Mouse (Mus musculus): Measurements from ENCODE around the gene Igdcc4.

DNA sequence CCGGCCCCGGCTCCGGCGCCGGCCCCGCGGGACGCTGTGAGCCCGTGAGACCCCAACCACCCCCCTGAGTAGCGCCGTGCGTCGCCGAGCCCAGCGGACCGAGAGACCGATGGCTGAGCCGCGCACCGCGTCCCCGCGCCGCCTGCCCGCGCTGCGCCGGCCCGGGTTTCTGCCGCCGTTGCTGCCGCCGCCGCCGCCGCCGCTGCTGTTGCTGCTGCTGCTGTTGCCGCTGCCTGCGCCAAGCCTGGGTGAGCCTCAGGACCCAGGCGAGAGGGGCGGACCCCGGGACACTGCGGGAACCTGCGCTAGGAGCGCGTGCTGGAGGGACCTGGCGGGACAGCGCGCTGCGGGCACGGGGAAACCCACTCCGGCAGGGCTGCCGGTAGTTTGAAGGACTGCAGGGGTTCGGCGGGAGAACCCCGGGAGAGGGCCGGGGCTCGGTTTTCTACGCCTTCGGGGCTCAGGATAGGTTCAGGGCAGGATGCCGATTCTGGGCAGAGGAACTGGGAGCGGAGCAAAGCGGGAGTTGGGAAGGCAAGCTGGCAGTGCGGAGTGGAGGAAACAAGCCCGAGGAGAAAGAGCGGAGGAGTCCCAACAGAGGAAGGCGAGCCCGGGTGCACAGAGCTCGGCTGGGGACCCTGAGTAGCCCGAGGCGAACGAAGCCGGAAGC is 40.2 kb downstream of the Igdcc4 start:
- TF ChIP-seq POLR2A (IDR thresholded peaks at IDR 0.05; ENCODE audit: insufficient read depth, low read length) (no peak), CTCF (IDR thresholded peaks at IDR 0.05; ENCODE audit: low read depth, low read length) (no peak), EP300 (IDR thresholded peaks at IDR 0.05; ENCODE audit: insufficient read depth, low read depth, low read length) (no peak)
